Mouse (Mus musculus) liver, embryonic 11.5 days (tissue): ENCODE data around the gene Plek2. TPM values are rescaled to one million over a fixed set of nuclear protein-coding genes. Genes with fewer than 3 reads are reported as not detected.

ENCODE experiments used
- ATAC-seq: fragments of 200-750 bp; cut with Nextera tagmentation; replicated peaks from 2 replicates; pipeline ENCODE4 v1.8.0; 2017; ENCODE audit warnings: moderate number of reproducible peaks, mild to moderate bottlenecking, moderate TSS enrichment, moderate library complexity; ENCODE audit not compliant: low FRiP score
- DNase-seq: peaks from one replicate; pipeline ENCODE4 v3.0.0-alpha.2; 2017; ENCODE audit warnings: low spot score
- H3K27ac ChIP-seq: fragments of 300-500 bp; sonication (generic); 2 replicates; pipeline ENCODE4 v1.5.1; 2014; ENCODE audit warnings: mild to moderate bottlenecking, low read depth, low read length, control low read depth
- H3K27me3 ChIP-seq: fragments of 300-500 bp; sonication (generic); replicated peaks from 2 replicates; pipeline ENCODE4 v1.6.1; 2014; ENCODE audit warnings: low read length, mixed read lengths; ENCODE audit not compliant: control insufficient read depth, insufficient read depth
- H3K36me3 ChIP-seq: fragments of 300-500 bp; sonication (generic); 2 replicates; pipeline ENCODE4 v1.6.1; 2014; ENCODE audit warnings: mild to moderate bottlenecking, low read length, moderate library complexity, mixed read lengths; ENCODE audit not compliant: control insufficient read depth, insufficient read depth
- H3K4me1 ChIP-seq: fragments of 300-500 bp; sonication (generic); replicated peaks from 2 replicates; pipeline ENCODE4 v1.6.1; 2014; ENCODE audit warnings: low read length, mixed read lengths; ENCODE audit not compliant: control insufficient read depth, insufficient read depth
- H3K4me2 ChIP-seq: fragments of 300-500 bp; sonication (generic); 2 replicates; pipeline ENCODE4 v1.6.1; 2014; ENCODE audit warnings: mild to moderate bottlenecking, control low read depth, moderate library complexity
- H3K4me3 ChIP-seq: fragments of 300-500 bp; sonication (generic); 2 replicates; pipeline ENCODE4 v1.5.1; 2014; ENCODE audit warnings: low read depth, low read length, control low read depth
- H3K9ac ChIP-seq: fragments of 300-500 bp; sonication (generic); 2 replicates; pipeline ENCODE4 v1.6.1; 2014; ENCODE audit warnings: low read depth, low read length, control low read depth
- H3K9me3 ChIP-seq: fragments of 300-500 bp; sonication (generic); 2 replicates; pipeline ENCODE4 v1.6.1; 2016; ENCODE audit warnings: low read length, inconsistent platforms, mixed read lengths; ENCODE audit not compliant: control insufficient read depth
- WGBS: fragments of 180-500 bp; shearing (Covaris S2); extraction: QIAGEN DNeasy Blood & Tissue Kit; methylation state at CpG from one replicate; pipeline ENCODE4 v1.1.7; 2014; 5-methylcytosine and 5-hydroxymethylcytosine counted together
- polyA plus RNA-seq: library from polyadenylated mRNA; unstranded; fragments of >200 nt; fragmentation: Nextera tagmentation; extraction: Ambion mirVana; gene quantifications from 2 replicates; pipeline ENCODE4 v1.2.1, GENCODE M21; 2014

Gene Plek2
- polyA plus RNA-seq, 1 experiment from 2014 or later: 22.0 TPM

GRCm38 (mm10) chr12:78903313-78903712, 3.5 kb downstream of the Plek2 start:
- 84% methylated on average over 4 of the region's 4 CpGs for WGBS
- DNase-seq (no peak), ATAC-seq (no peak)
- Histone ChIP-seq H3K27me3 (peaks cover 3% of the 10 kb centered on the region; the same call in 1 of the 2 replicates), H3K4me3 (no peak overlapping the region), H3K27ac (no peak overlapping the region), H3K4me2 (no peak overlapping the region), H3K4me1 (peaks cover 8% of the 10 kb centered on the region), H3K36me3 (no peaks in the 10 kb centered on the region), H3K9ac (no peak overlapping the region), H3K9me3 (no peaks in the 10 kb centered on the region)

- Histone ChIP-seq H3K4me1 (no peaks in the 10 kb centered on the region), H3K36me3 (no peaks in the 10 kb centered on the region), H3K27me3 (no peaks in the 10 kb centered on the region), H3K4me2 (no peak overlapping the region), H3K9me3 (no peaks in the 10 kb centered on the region), H3K27ac (no peak overlapping the region), H3K4me3 (no peak overlapping the region), H3K9ac (no peak overlapping the region)
- WGBS: 76% methylated on average over 5 of the region's 5 CpGs
- ATAC-seq: no peak
- DNase-seq: no peak
Observed at GRCm38 (mm10) chr12:78901467-78901866, 5.3 kb downstream of the Plek2 start.

- H3K27ac ChIP-seq: no peak overlapping the region
- DNase-seq: no peak
- ATAC-seq: no peak
- H3K4me3 ChIP-seq: no peak overlapping the region
- H3K27me3 ChIP-seq: no peaks in the 10 kb centered on the region
- no peak overlapping the region for H3K9ac ChIP-seq
- no peaks in the 10 kb centered on the region for H3K4me1 ChIP-seq
- no peak overlapping the region for H3K4me2 ChIP-seq
- H3K36me3 ChIP-seq: no peaks in the 10 kb centered on the region
- no peaks in the 10 kb centered on the region for H3K9me3 ChIP-seq
- WGBS: 81% methylated on average over 1 of the region's 1 CpGs
Observed at GRCm38 (mm10) chr12:78897861-78898260, 8.9 kb downstream of the Plek2 start.

GRCm38 (mm10) chr12:78891149-78891548, 15.6 kb downstream of the Plek2 start:
- Histone ChIP-seq H3K9me3 (peaks cover 3% of the 10 kb centered on the region; the same call in 1 of the 2 replicates), H3K27me3 (no peaks in the 10 kb centered on the region), H3K36me3 (peaks cover 8% of the 10 kb centered on the region; the same call in 1 of the 2 replicates), H3K9ac (no peak overlapping the region), H3K4me3 (no peak overlapping the region), H3K27ac (no peak overlapping the region), H3K4me2 (no peak overlapping the region), H3K4me1 (no peaks in the 10 kb centered on the region)
- WGBS: 79% methylated on average over 2 of the region's 2 CpGs
- no peak for DNase-seq
- ATAC-seq: no peak

- Histone ChIP-seq H3K9ac (no peak overlapping the region), H3K4me3 (no peak overlapping the region), H3K36me3 (peaks cover 12% of the 10 kb centered on the region; the same call in 1 of the 2 replicates), H3K9me3 (peaks cover 3% of the 10 kb centered on the region; the same call in 1 of the 2 replicates), H3K4me1 (no peaks in the 10 kb centered on the region), H3K4me2 (no peak overlapping the region), H3K27me3 (no peaks in the 10 kb centered on the region), H3K27ac (no peak overlapping the region)
- DNase-seq (no peak), ATAC-seq (no peak)
- WGBS: 58% methylated on average over 1 of the region's 1 CpGs
Observed at GRCm38 (mm10) chr12:78890062-78890461, 16.7 kb downstream of the Plek2 start.

- Histone ChIP-seq H3K4me2 (no peak overlapping the region), H3K36me3 (peaks cover 21% of the 10 kb centered on the region), H3K27ac (no peak overlapping the region), H3K4me3 (no peak overlapping the region), H3K4me1 (no peaks in the 10 kb centered on the region), H3K9me3 (no peaks in the 10 kb centered on the region), H3K27me3 (no peaks in the 10 kb centered on the region), H3K9ac (no peak overlapping the region)
- 91% methylated on average over 3 of the region's 3 CpGs for WGBS
- DNase-seq: no peak
- no peak for ATAC-seq
Observed at GRCm38 (mm10) chr12:78874581-78874980, 32.2 kb downstream of the Plek2 start.

- 90% methylated on average over 1 of the region's 1 CpGs for WGBS
Observed at GRCm38 (mm10) chr12:78868115-78868514, 38.6 kb downstream of the Plek2 start.

GRCm38 (mm10) chr12:78865434-78865833, 41.3 kb downstream of the Plek2 start:
- no peak for ATAC-seq
- Histone ChIP-seq H3K9ac (no peak overlapping the region), H3K9me3 (no peaks in the 10 kb centered on the region), H3K36me3 (peaks cover 4% of the 10 kb centered on the region; the same call in 1 of the 2 replicates), H3K4me2 (no peak overlapping the region), H3K27ac (no peak overlapping the region), H3K4me1 (no peaks in the 10 kb centered on the region; the same call in none of the 2 replicates), H3K27me3 (no peaks in the 10 kb centered on the region), H3K4me3 (no peak overlapping the region)
- WGBS: 95% methylated on average over 1 of the region's 1 CpGs
- no peak for DNase-seq

More at GRCm38 (mm10) chr12:78868115-78868514, 38.6 kb downstream of the Plek2 start:
- ATAC-seq: no peak
- Histone ChIP-seq H3K27ac (no peak overlapping the region), H3K9me3 (no peaks in the 10 kb centered on the region), H3K27me3 (no peaks in the 10 kb centered on the region), H3K9ac (no peak overlapping the region), H3K4me1 (no peaks in the 10 kb centered on the region; the same call in none of the 2 replicates), H3K4me2 (no peak overlapping the region), H3K4me3 (no peak overlapping the region), H3K36me3 (peaks cover 8% of the 10 kb centered on the region)
- DNase-seq: no peak

GRCm38 (mm10) chr12:78862254-78862730, 44.5 kb downstream of the Plek2 start:
- under 1% methylated on average over 22 of the region's 22 CpGs for WGBS

More at GRCm38 (mm10) chr12:78862254-78862730, 44.5 kb downstream of the Plek2 start:
- ATAC-seq (peak; percentile 55), DNase-seq (peak; percentile 88)
- Histone ChIP-seq H3K4me1 (no peaks in the 10 kb centered on the region; the same call in none of the 2 replicates), H3K4me3 (peak overlapping the region; percentile 80), H3K9ac (peak overlapping the region; percentile 86), H3K27ac (peak overlapping the region; percentile 44), H3K4me2 (peak overlapping the region; percentile 74), H3K36me3 (no peaks in the 10 kb centered on the region), H3K27me3 (no peaks in the 10 kb centered on the region), H3K9me3 (no peaks in the 10 kb centered on the region)
